32 mouse cellular contexts compared by ENCODE assay signal in genomic region chr17:78275507-78275813, GRCm38 (mm10).
DNase-seq lines count a peak whose midpoint lies in the region; ATAC-seq and TF ChIP-seq lines count a peak whose summit lies in the region.
"Had no signal": no experiment of that assay in that cellular context is flagged by ENCODE, and none has a peak within 500 bp of the region (broad histone marks: within the 10 kb centered on the region; RNA-seq: fewer than 3 reads in every experiment).

No protein-coding gene starts in this region.

- H3K9ac ChIP-seq in embryonic facial prominence, embryonic 13.5 days = 0 out of 2 replicates have a peak overlapping the region, but pooled peaks have one; percentile 21
- no peak overlapping the region for H3K9ac ChIP-seq in hindbrain, postnatal 0 days (replicated peaks; ENCODE audit: low read length)
- no peak overlapping the region for H3K9ac ChIP-seq in hindbrain, embryonic 12.5 days
- no peak overlapping the region for H3K9ac ChIP-seq in neural tube, embryonic 15.5 days (replicated peaks)
- H3K9ac ChIP-seq: heart, embryonic 12.5 days; hindbrain, embryonic 14.5 days; kidney, embryonic 15.5 days; liver, embryonic 14.5 days; midbrain, embryonic 15.5 days had no signal

- no peak for TF ChIP-seq CTCF in hindbrain, postnatal 0 days (IDR thresholded peaks at IDR 0.05; ENCODE audit: low read depth)

- no peak overlapping the region for H3K4me3 ChIP-seq in embryonic facial prominence, embryonic 13.5 days
- H3K4me3 ChIP-seq in embryonic facial prominence, embryonic 10.5 days = no peak overlapping the region
- no peak overlapping the region for H3K4me3 ChIP-seq in hindbrain, postnatal 0 days (ENCODE audit: low read length)
- H3K4me3 ChIP-seq in hindbrain, embryonic 12.5 days = no peak overlapping the region
- no peak overlapping the region for H3K4me3 ChIP-seq in neural tube, embryonic 15.5 days (replicated peaks)
- H3K4me3 ChIP-seq: erythroblast, embryonic 14.5 days; gastrocnemius, adult 2 months; heart, adult 2 months; heart, embryonic 12.5 days; kidney, embryonic 15.5 days; midbrain, embryonic 15.5 days had no signal

- DNase-seq in embryonic facial prominence, embryonic 10.5 days (ENCODE audit: low spot score) = no peak
- DNase-seq in hindbrain, postnatal 0 days (ENCODE audit: low spot score) = no peak
- DNase-seq in neural tube, embryonic 10.5 days (ENCODE audit: extremely low spot score, low spot score) = no peak
- no peak for DNase-seq in right cerebral cortex, postnatal 4 days
- DNase-seq in left cerebral cortex, adult 9 months (ENCODE audit: low spot score in 2 of 2) = no peak
- DNase-seq: adrenal gland, postnatal 14 days; cerebellum, adult 11-12 months; cerebellum, adult 9-11 months; embryo, embryonic 11 days; gastrocnemius, adult 2 months; gastrocnemius, postnatal 36 days; heart, adult 2 months; heart, postnatal 4 days; kidney, adult 18-20 months; kidney, postnatal 25 days; liver; lung, adult 2 months; lung, postnatal 14 days; right cerebral cortex, adult 18-20 months; thymus, adult 2 months; thymus, postnatal 36 days had no signal

- H3K27ac ChIP-seq in embryonic facial prominence, embryonic 13.5 days = no peak overlapping the region
- no peak overlapping the region for H3K27ac ChIP-seq in embryonic facial prominence, embryonic 10.5 days (replicated peaks)
- H3K27ac ChIP-seq in hindbrain, postnatal 0 days = no peak overlapping the region
- no peak overlapping the region for H3K27ac ChIP-seq in hindbrain, embryonic 12.5 days
- 0 out of 2 replicates have a peak overlapping the region, but pooled peaks have one; percentile 10 for H3K27ac ChIP-seq in neural tube, embryonic 15.5 days (replicated peaks)
- H3K27ac ChIP-seq: gastrocnemius, adult 2 months; heart, adult 2 months; hindbrain, embryonic 14.5 days; kidney, embryonic 15.5 days; liver, embryonic 14.5 days; midbrain, embryonic 15.5 days had no signal

- H3K4me2 ChIP-seq in embryonic facial prominence, embryonic 13.5 days = no peak overlapping the region
- no peak overlapping the region for H3K4me2 ChIP-seq in hindbrain, postnatal 0 days (ENCODE audit: low read depth, low read length)
- no peak overlapping the region for H3K4me2 ChIP-seq in hindbrain, embryonic 12.5 days (replicated peaks)
- H3K4me2 ChIP-seq in neural tube, embryonic 15.5 days = no peak overlapping the region
- H3K4me2 ChIP-seq: heart, embryonic 12.5 days; hindbrain, embryonic 14.5 days; kidney, embryonic 15.5 days; midbrain, embryonic 15.5 days had no signal

- H3K4me1 ChIP-seq in embryonic facial prominence, embryonic 13.5 days = peaks cover 47% of the 10 kb centered on the region
- H3K4me1 ChIP-seq in embryonic facial prominence, embryonic 10.5 days = peaks cover 30% of the 10 kb centered on the region
- peaks cover 11% of the 10 kb centered on the region; the same call in 1 of the 2 replicates for H3K4me1 ChIP-seq in hindbrain, postnatal 0 days (ENCODE audit: insufficient read depth, low read length)
- H3K4me1 ChIP-seq in hindbrain, embryonic 12.5 days = peaks cover 41% of the 10 kb centered on the region
- H3K4me1 ChIP-seq in neural tube, embryonic 15.5 days = peaks cover 36% of the 10 kb centered on the region

- 77% methylated on average over 4 of the region's 4 CpGs for WGBS in embryonic facial prominence, embryonic 13.5 days
- WGBS in embryonic facial prominence, embryonic 10.5 days = 84% methylated on average over 4 of the region's 4 CpGs
- 51% methylated on average over 4 of the region's 4 CpGs for WGBS in hindbrain, postnatal 0 days
- WGBS in hindbrain, embryonic 12.5 days = 78% methylated on average over 4 of the region's 4 CpGs
- WGBS in neural tube, embryonic 15.5 days = 74% methylated on average over 4 of the region's 4 CpGs

- H3K27me3 ChIP-seq in embryonic facial prominence, embryonic 13.5 days = no peaks in the 10 kb centered on the region
- no peaks in the 10 kb centered on the region for H3K27me3 ChIP-seq in embryonic facial prominence, embryonic 10.5 days (replicated peaks; ENCODE audit: low read depth, poor library complexity, severe bottlenecking)
- no peaks in the 10 kb centered on the region for H3K27me3 ChIP-seq in hindbrain, postnatal 0 days (ENCODE audit: insufficient read depth, low read length)
- H3K27me3 ChIP-seq in hindbrain, embryonic 12.5 days = no peaks in the 10 kb centered on the region
- no peaks in the 10 kb centered on the region for H3K27me3 ChIP-seq in neural tube, embryonic 15.5 days (replicated peaks)
- H3K27me3 ChIP-seq: heart, embryonic 12.5 days; kidney, embryonic 15.5 days; midbrain, embryonic 15.5 days; Patski had no signal

- no peaks in the 10 kb centered on the region for H3K36me3 ChIP-seq in embryonic facial prominence, embryonic 13.5 days
- H3K36me3 ChIP-seq in embryonic facial prominence, embryonic 10.5 days (replicated peaks) = no peaks in the 10 kb centered on the region
- no peaks in the 10 kb centered on the region for H3K36me3 ChIP-seq in hindbrain, postnatal 0 days (ENCODE audit: insufficient read depth, low read length)
- no peaks in the 10 kb centered on the region for H3K36me3 ChIP-seq in hindbrain, embryonic 12.5 days
- no peaks in the 10 kb centered on the region for H3K36me3 ChIP-seq in neural tube, embryonic 15.5 days
- H3K36me3 ChIP-seq: heart, embryonic 12.5 days; kidney, embryonic 15.5 days; midbrain, embryonic 15.5 days had no signal

- no peaks in the 10 kb centered on the region for H3K9me3 ChIP-seq in embryonic facial prominence, embryonic 13.5 days
- no peaks in the 10 kb centered on the region for H3K9me3 ChIP-seq in embryonic facial prominence, embryonic 10.5 days
- H3K9me3 ChIP-seq in hindbrain, postnatal 0 days (ENCODE audit: low read length) = no peaks in the 10 kb centered on the region
- H3K9me3 ChIP-seq in hindbrain, embryonic 12.5 days (replicated peaks) = no peaks in the 10 kb centered on the region
- no peaks in the 10 kb centered on the region for H3K9me3 ChIP-seq in neural tube, embryonic 15.5 days (replicated peaks)
- H3K9me3 ChIP-seq: G1E; heart, embryonic 12.5 days; kidney, embryonic 15.5 days; midbrain, embryonic 15.5 days had no signal

- no peak for ATAC-seq in embryonic facial prominence, embryonic 13.5 days (ENCODE audit: insufficient number of reproducible peaks, insufficient read depth, low FRiP score, low TSS enrichment, low read depth)
- 0 out of 2 replicates have a peak, but pooled peaks have one; percentile 6 for ATAC-seq in hindbrain, postnatal 0 days
- no peak for ATAC-seq in hindbrain, embryonic 12.5 days (ENCODE audit: low FRiP score)
- ATAC-seq in neural tube, embryonic 15.5 days (ENCODE audit: low FRiP score) = no peak
- ATAC-seq: midbrain, embryonic 15.5 days; Patski had no signal
